Mouse (Mus musculus) heart, embryonic 12.5 days (tissue): ENCODE results near the gene 6430571L13Rik. TPM values are rescaled to one million over a fixed set of nuclear protein-coding genes. Genes with fewer than 3 reads are reported as not detected.

Source experiments
- ATAC-seq: fragments of 200-750 bp; cut with Nextera tagmentation; 2 replicates; pipeline ENCODE4 v1.8.0; 2017; ENCODE audit warnings: moderate TSS enrichment, moderate library complexity; ENCODE audit not compliant: insufficient number of reproducible peaks, low FRiP score
- H3K27ac ChIP-seq: fragments of 300-500 bp; sonication (generic); 2 replicates; pipeline ENCODE4 v1.5.1; 2016; ENCODE audit warnings: mild to moderate bottlenecking, moderate library complexity; ENCODE audit not compliant: poor library complexity, severe bottlenecking
- H3K27me3 ChIP-seq: fragments of 300-500 bp; sonication (generic); replicated peaks from 2 replicates; pipeline ENCODE4 v1.6.1; 2016; ENCODE audit warnings: mild to moderate bottlenecking, moderate library complexity
- H3K36me3 ChIP-seq: fragments of 300-500 bp; sonication (generic); 2 replicates; pipeline ENCODE4 v1.6.1; 2016; ENCODE audit warnings: mild to moderate bottlenecking, moderate library complexity
- H3K4me1 ChIP-seq: fragments of 300-500 bp; sonication (generic); replicated peaks from 2 replicates; pipeline ENCODE4 v1.6.1; 2016; ENCODE audit warnings: mild to moderate bottlenecking
- H3K4me2 ChIP-seq: fragments of 300-500 bp; sonication (generic); 2 replicates; pipeline ENCODE4 v1.6.1; 2016; ENCODE audit warnings: mild to moderate bottlenecking, moderate library complexity
- H3K4me3 ChIP-seq: fragments of 300-500 bp; sonication (generic); 2 replicates; pipeline ENCODE4 v1.5.1; 2016; ENCODE audit warnings: mild to moderate bottlenecking
- H3K9ac ChIP-seq: fragments of 300-500 bp; sonication (generic); 2 replicates; pipeline ENCODE4 v1.6.1; 2016; ENCODE audit warnings: mild to moderate bottlenecking, moderate library complexity
- H3K9me3 ChIP-seq: fragments of 300-500 bp; sonication (generic); replicated peaks from 2 replicates; pipeline ENCODE4 v1.6.1; 2016; ENCODE audit warnings: mild to moderate bottlenecking, moderate library complexity
- WGBS: fragments of 180-500 bp; shearing (Covaris S2); methylation state at CpG from one replicate; pipeline ENCODE4 v1.1.7; 2016; 5-methylcytosine and 5-hydroxymethylcytosine counted together
- polyA plus RNA-seq: library from polyadenylated mRNA; unstranded; fragments of >200 nt; fragmentation: Nextera tagmentation; extraction: Ambion mirVana; gene quantifications from 2 replicates; pipeline ENCODE4 v1.2.1, GENCODE M21; 2016

6430571L13Rik gene
- polyA plus RNA-seq, 1 experiment from 2014 or later = 1.1 TPM

DNA sequence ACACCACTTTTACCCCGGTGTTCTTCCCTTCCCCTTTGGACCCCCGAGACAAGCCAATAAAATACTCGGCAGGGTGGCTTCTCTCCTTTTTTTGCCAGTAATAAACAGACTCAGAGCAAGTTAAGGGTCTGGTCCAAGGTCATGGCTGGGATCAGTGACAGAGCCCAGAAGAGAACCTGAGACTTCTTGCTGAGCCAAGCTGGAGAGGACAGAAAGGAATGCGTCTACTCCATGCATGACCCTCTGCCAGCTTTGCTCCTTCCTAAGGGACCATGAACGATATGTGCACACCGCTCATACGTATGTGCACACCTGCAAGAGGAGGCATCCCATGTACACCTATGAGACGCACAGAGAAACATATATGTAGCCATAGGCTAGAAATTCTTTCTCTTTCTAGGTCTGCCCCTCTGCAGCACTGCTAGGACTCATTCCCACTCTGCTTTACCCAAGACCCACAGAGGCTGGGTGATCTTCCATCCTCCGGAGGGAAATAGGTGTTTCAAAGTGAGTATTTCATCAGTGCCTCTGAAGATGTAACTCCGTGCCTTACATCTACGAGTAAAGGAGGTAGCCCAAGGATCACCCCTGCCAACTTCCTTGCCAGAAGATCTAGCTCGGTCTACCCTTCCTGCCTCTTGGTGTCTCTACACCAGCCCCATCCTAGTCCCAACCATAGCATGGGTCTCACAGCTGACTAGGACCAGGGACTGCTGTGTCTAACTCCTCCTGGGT is 676 bp downstream of the 6430571L13Rik start:
- H3K4me2 ChIP-seq = peak overlapping the region; percentile 89
- peaks cover 19% of the 10 kb centered on the region for H3K4me1 ChIP-seq
- no peak overlapping the region for H3K27ac ChIP-seq
- peaks cover 33% of the 10 kb centered on the region for H3K27me3 ChIP-seq
- H3K4me3 ChIP-seq = peak overlapping the region; percentile 55
- no peak; the same call in 1 of the 2 replicates for ATAC-seq
- no peaks in the 10 kb centered on the region for H3K9me3 ChIP-seq
- H3K36me3 ChIP-seq = no peaks in the 10 kb centered on the region
- WGBS = 50% methylated on average over 12 of the region's 12 CpGs
- H3K9ac ChIP-seq = peak overlapping the region; percentile 67

DNA sequence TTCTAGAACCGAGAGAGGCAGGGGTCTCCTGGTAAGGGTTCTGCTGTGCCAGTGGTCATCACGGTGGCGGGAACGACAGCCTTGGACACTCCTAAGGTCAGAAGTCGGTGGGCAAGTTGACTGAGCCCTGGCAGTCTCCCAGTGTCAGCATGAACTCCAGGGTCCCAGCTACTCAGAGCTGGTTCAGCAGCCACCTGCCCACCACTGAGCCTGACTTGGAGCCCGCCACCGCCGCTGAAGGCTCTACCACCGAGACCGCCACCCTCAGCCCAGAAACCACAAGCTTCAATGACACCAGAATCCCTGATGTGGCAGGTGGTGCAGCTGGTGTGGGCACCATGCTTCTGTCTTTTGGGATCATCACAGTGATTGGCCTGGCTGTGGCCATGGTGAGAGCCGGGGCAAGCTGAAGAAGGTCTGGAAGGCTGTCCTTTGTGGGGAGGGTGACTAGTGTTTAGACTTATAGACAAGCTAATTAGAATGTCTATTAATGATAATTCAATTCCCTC is 1.9 kb downstream of the 6430571L13Rik start:
- WGBS = 83% methylated on average over 11 of the region's 11 CpGs
- Histone ChIP-seq H3K9ac (no peak overlapping the region), H3K27ac (no peak overlapping the region), H3K4me3 (no peak overlapping the region), H3K4me1 (peaks cover 15% of the 10 kb centered on the region), H3K27me3 (peaks cover 38% of the 10 kb centered on the region), H3K9me3 (no peaks in the 10 kb centered on the region), H3K4me2 (no peak overlapping the region), H3K36me3 (no peaks in the 10 kb centered on the region)
- no peak for ATAC-seq

DNA sequence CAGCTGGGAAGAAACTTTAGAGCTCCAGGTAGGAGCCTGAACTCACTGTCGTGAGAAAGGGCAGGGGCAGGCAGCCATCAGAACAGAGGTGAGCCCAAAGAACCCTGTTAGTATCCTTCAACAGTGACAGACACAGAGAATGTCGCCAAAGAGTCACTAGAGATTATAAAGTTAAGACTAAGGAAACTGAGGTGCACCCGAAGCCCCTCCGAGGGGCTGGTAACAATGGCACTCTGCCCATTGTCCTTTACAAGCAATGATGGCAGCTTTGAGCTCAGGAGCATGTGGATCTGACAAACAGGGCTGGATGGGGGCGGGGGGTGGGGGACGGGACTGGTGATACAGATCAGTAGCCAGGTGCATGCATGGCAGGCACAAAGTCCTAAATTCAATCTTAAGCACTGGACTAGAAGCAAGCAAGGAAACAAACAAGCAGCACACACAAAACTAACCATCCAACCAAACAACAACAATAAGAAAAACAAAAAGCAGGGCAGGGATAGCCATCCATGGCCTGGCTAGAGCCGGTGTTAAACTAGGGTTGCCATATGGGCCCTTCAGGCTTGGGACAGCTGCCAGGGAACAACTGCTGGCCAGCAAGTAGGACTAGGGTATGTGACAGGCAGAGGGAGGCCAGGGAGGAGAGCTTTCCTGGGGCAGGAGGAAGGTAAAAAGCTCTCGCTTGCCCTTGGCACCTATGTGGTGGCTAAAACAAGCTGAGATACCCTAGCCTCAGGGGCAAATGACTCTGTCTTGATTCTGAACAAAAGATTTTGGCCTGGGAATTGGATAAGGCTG is 2.9 kb downstream of the 6430571L13Rik start:
- H3K9ac ChIP-seq = no peak overlapping the region
- H3K4me1 ChIP-seq = peaks cover 9% of the 10 kb centered on the region
- no peak overlapping the region for H3K4me3 ChIP-seq
- H3K27ac ChIP-seq = no peak overlapping the region
- WGBS = 63% methylated on average over 8 of the region's 8 CpGs
- H3K9me3 ChIP-seq = no peaks in the 10 kb centered on the region
- peaks cover 38% of the 10 kb centered on the region for H3K27me3 ChIP-seq
- H3K4me2 ChIP-seq = no peak overlapping the region
- no peak for ATAC-seq
- H3K36me3 ChIP-seq = no peaks in the 10 kb centered on the region

DNA sequence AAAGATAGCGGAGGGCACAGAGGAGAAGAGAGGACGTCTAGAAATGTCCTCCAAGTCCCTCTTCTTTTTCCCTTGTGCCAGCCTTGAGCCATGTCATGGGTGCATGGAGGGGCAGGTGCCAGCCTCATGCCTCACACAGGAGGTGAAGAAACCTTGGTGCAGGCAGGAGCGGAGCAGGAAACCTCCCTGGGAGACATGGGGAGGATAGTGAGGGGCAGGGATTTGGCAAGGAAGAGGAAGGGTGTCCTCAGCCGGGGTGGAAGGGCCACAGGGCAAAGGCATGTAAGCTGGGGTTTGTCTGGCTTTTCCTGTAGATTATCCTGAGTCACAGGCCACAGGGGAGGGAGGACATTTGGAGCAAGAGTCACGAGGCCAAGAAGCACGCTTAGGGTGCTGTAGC is 3.6 kb downstream of the 6430571L13Rik start:
- WGBS = 53% methylated on average over 6 of the region's 6 CpGs
- H3K9me3 ChIP-seq = no peaks in the 10 kb centered on the region
- H3K4me3 ChIP-seq = no peak overlapping the region
- H3K9ac ChIP-seq = no peak overlapping the region
- H3K27ac ChIP-seq = no peak overlapping the region
- H3K27me3 ChIP-seq = peaks cover 43% of the 10 kb centered on the region
- H3K4me1 ChIP-seq = peaks cover 4% of the 10 kb centered on the region; the same call in 1 of the 2 replicates
- no peak for ATAC-seq
- no peaks in the 10 kb centered on the region for H3K36me3 ChIP-seq
- no peak overlapping the region for H3K4me2 ChIP-seq

DNA sequence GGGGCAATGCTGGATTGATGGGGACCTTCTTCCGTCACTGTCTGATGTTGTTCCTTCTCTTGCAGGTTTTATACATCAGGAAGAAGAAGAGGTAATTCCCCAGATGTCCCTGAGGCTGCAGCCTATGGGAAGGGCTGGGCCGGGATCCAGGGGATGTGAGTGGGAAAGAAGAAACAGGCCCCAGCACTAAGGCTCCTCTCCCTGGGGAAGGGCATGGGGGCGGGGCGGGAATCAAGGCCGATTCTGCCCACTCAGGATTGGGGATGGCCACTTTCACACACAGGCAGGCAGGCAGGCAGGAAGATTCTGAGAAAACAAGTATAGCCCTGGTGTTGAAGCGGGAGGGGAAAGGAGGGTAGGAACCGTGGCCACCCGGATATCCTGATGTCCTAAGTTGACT is 5.7 kb downstream of the 6430571L13Rik start:
- Histone ChIP-seq H3K36me3 (no peaks in the 10 kb centered on the region), H3K4me1 (peaks cover under 1% of the 10 kb centered on the region; the same call in 1 of the 2 replicates), H3K4me3 (no peak overlapping the region), H3K27ac (no peak overlapping the region), H3K4me2 (no peak overlapping the region), H3K27me3 (peaks cover 45% of the 10 kb centered on the region), H3K9me3 (no peaks in the 10 kb centered on the region), H3K9ac (no peak overlapping the region)
- ATAC-seq = no peak
- WGBS = 77% methylated on average over 8 of the region's 8 CpGs

DNA sequence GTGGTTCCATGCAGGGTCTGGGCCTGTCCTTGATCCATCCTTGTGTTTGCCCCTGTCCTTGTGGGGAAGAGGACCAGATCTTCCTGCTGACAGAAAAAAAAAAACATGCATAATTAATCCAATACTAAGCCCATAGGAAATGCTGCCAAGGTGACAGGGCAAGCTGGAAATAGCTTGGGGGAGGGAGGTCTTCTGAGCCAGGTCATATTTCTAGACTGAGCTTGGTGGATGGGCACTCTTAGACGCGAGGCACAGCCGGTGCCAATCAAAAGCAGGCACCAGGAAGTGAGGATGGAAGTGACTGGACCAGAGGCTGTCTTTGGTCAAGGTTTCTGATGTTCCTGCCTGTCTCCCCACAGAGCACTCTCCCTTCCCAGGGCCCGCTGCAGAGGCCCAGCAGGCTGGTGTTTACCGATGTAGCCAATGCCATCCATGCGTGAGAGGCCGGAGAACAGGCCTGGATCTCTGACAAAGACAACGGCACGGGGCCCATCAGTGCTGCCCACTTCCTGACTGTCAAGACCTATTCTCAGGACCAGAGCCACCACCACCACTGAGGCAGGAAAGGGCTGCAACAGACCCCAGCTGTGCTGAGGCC is 7.3 kb downstream of the 6430571L13Rik start:
- Histone ChIP-seq H3K9ac (no peak overlapping the region), H3K4me2 (no peak overlapping the region), H3K27me3 (peaks cover 41% of the 10 kb centered on the region), H3K27ac (no peak overlapping the region), H3K9me3 (no peaks in the 10 kb centered on the region), H3K36me3 (no peaks in the 10 kb centered on the region), H3K4me1 (no peaks in the 10 kb centered on the region), H3K4me3 (no peak overlapping the region)
- ATAC-seq = no peak
- 73% methylated on average over 9 of the region's 9 CpGs for WGBS

DNA sequence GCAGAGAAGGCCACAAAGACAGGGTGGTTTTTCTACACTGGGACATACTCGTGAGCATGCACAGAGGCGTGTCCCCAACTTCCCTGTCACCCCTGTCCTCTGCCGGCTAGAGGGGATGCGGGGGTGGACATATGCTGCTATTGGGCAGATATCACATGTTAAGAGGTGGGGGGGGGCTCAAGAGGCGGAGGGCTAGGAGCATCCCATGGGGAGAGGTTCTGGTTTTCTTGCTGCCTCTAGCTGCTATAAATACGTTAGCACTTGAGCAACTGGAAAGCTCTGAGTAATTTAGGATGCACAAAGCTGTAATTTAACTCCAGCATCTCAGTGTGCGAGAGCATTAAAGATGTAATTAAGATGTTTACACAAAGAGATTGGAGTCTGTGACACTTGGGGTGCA is 8.9 kb downstream of the 6430571L13Rik start:
- H3K9ac ChIP-seq = no peak overlapping the region
- H3K9me3 ChIP-seq = no peaks in the 10 kb centered on the region
- no peak overlapping the region for H3K27ac ChIP-seq
- no peak overlapping the region for H3K4me2 ChIP-seq
- no peaks in the 10 kb centered on the region for H3K4me1 ChIP-seq
- peaks cover 33% of the 10 kb centered on the region for H3K27me3 ChIP-seq
- H3K4me3 ChIP-seq = no peak overlapping the region
- 61% methylated on average over 7 of the region's 7 CpGs for WGBS
- ATAC-seq = no peak
- H3K36me3 ChIP-seq = no peaks in the 10 kb centered on the region

DNA sequence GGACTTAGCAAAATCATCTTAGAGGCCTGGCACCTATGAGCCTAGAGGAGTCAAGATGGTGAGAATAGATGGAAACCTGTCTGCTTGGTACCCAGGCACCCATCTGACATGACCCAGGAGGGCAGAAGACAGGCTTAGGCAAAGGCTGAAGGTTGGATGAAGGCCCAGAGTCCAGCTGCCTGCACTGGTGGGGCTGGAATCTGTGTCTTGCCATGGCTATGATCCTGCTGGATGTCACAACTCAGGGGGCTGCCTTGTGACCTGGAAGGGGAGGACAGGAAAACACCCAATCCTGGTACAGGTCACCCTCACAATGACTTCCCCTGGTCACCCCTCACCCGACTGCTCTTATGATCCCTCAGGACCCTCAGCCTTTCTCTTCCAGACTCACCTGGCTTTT is 14.4 kb downstream of the 6430571L13Rik start:
- ATAC-seq = no peak
- no peak overlapping the region for H3K4me3 ChIP-seq
- H3K4me2 ChIP-seq = no peak overlapping the region
- peaks cover 29% of the 10 kb centered on the region; the same call in 1 of the 2 replicates for H3K27me3 ChIP-seq
- H3K27ac ChIP-seq = no peak overlapping the region
- no peaks in the 10 kb centered on the region for H3K9me3 ChIP-seq
- H3K9ac ChIP-seq = no peak overlapping the region
- peaks cover 9% of the 10 kb centered on the region; the same call in 1 of the 2 replicates for H3K4me1 ChIP-seq
- no peaks in the 10 kb centered on the region for H3K36me3 ChIP-seq
- 63% methylated on average over 1 of the region's 1 CpGs for WGBS

DNA sequence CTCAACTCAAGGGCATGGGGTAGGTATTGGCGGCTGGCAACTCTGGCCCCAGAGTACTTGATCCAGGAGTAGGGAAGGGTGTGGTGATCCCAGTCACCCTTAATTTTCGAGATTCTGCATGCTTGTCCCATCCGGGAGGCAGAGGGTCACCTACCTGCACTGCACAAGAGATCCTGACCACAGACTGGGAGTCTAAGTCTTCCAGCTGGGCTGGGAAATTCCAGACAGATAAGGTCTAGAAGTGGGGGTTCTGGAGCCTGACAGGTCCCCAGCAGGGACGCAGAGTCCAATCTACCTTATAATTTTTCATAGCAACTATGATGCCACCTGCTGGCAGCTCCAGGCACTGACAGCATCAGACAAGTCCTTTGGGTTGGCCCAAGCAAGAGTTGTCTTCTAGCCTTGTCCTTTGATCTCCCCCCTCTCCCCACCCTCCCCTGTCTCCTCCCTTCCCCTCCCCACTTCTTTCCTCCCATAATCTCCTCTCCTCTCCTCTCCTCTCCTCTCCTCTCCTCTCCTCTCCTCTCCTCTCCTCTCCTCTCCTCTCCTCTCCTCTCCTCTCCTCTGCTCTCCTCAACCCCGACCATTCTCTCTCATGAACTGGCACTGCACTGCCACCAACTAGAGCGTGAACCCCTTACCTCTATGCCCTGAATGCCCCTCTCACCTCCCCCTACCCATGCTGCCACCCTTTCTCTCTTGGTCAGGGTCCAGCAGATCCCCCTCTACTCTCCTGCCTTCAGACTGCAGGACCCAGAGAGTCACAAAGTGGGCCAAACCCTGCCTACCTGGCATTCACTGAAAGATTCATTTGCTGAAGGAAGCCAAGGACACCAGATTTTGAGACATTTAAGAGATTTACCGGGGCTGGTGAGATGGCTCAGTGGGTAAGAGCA is 15.7 kb downstream of the 6430571L13Rik start:
- WGBS = 47% methylated on average over 7 of the region's 7 CpGs
- Histone ChIP-seq H3K9ac (no peak overlapping the region), H3K4me1 (peaks cover 19% of the 10 kb centered on the region), H3K4me2 (no peak overlapping the region), H3K27ac (no peak overlapping the region), H3K9me3 (no peaks in the 10 kb centered on the region), H3K4me3 (no peak overlapping the region), H3K36me3 (no peaks in the 10 kb centered on the region), H3K27me3 (peaks cover 29% of the 10 kb centered on the region; the same call in 1 of the 2 replicates)
- no peak for ATAC-seq

DNA sequence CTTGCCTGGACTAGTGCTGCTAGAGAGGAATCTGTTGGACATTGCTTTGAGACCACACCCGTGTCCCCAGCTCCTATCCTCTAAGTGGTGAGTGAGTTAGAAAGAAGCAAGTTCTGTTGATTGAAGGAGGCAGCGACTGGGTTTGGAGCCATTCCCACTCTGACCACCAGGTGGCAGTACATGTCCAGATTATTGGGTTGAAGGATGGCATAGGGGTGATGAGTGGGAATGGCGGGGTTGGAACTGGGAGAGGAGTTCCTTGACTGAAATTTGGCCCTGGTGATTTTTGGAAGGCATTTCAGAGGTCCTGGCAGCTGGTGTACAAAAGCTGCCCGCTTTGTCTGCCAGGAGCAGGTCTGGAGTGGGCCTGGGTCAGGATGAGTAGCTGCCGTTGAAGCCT is 17.2 kb downstream of the 6430571L13Rik start:
- Histone ChIP-seq H3K36me3 (no peaks in the 10 kb centered on the region), H3K9me3 (no peaks in the 10 kb centered on the region), H3K4me3 (no peak overlapping the region), H3K4me2 (no peak overlapping the region), H3K27me3 (peaks cover 17% of the 10 kb centered on the region; the same call in 1 of the 2 replicates), H3K4me1 (peaks cover 31% of the 10 kb centered on the region), H3K27ac (no peak overlapping the region), H3K9ac (no peak overlapping the region)
- ATAC-seq = no peak
- 26% methylated on average over 5 of the region's 5 CpGs for WGBS
